Mouse (Mus musculus): ENCODE data around the gene Lamc1.

- TF ChIP-seq ELF1 (IDR thresholded peaks at IDR 0.05; ENCODE audit: low read depth, low read length) (no peak), RCOR1 (IDR thresholded peaks at IDR 0.05; ENCODE audit: low read depth, low read length) (no peak), CTCF (IDR thresholded peaks at IDR 0.05 in 2 of 3, conservative IDR thresholded peaks at IDR 0.05 in 1 of 3; ENCODE audit: control insufficient read depth in 1 of 3, insufficient read depth in 1 of 3, low read depth in 2 of 3, low read length in 3 of 3, poor library complexity in 1 of 3, severe bottlenecking in 1 of 3) (no peak), HCFC1 (IDR thresholded peaks at IDR 0.05; ENCODE audit: low read depth, low read length) (no peak), MAX (IDR thresholded peaks at IDR 0.05; ENCODE audit: low read length) (no peak)
Observed at GRCm38 (mm10) chr1:153345002-153345401, 12.4 kb upstream of the Lamc1 start.

Measured in MEL (cell line).